Mouse (Mus musculus) layer of hippocampus, adult 18-20 months (tissue): ENCODE measurements at regions not wholly inside any gene's neighbourhood (a gene's known extent, or its start where the extent isn't known, plus 50 kb on each side); places are given as distances from the start of the nearest gene placed in this dataset.
A peak's percentile ranks its signal among the peaks of the same experiment; 100 is the strongest.

Experiments
- DNase-seq, 2 experiments: peaks; one replicate each; pipeline ENCODE4 v3.0.0; 2022; ENCODE audit warnings: low spot score in 2 of 2

DNA sequence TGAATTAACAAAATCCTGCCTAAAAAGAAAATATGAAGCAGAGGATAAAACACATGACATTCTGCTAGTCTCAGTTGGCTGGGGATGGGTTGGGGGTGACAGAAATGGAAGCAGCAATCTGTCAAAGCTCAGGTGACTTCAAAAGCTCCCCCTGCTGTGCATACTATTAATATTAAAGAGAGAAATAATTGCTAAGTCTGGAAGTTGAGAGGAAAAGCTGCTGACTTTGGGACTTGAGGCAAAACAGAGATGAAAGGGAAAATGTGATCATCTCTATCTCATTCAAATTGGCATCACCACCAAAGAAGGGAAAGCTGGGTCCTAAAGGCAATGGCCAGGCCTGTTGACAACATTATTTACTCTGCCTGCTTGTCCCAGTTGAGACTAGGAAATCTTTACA is 90.8 kb downstream of the Rpe65 start:
- DNase-seq, result no peak

DNA sequence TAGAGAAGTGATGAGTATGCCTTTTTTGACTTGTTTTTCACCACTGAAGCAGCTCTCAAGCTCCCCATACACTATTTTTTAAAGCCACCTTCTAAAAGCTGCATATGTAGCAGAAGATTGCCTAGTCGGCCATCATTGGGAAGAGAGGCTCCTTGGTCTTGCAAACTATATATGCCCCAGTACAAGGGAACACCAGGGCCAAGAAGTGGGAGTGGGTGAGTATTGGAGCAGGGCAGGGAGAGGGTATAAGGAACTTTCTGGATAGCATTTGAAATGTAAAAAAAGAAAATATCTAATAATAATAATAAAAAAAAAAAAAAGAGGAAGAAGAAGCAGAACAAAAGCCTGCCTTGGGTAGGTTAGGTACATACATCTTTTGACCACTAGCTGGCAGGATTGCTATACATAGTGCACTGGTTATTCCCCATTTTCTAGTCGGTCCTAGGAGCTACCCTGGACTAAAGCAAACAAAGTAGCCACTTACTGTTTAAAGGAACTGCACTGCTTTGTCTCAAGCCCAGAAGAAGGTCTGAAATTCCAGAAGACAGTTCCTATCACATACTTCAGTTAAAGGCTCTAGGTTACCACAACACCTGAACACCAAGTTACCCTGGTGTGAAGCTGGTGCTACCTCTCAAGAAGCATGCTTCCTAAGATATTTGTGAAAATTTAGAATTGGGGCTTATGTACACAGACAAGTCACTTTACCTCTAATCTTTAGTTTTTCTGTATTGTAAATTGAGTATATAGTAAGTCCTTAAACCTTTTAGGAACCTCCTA is 114.9 kb upstream of the Wls start:
- DNase-seq, result peak in 1 of 2 experiments; percentile 42

DNA sequence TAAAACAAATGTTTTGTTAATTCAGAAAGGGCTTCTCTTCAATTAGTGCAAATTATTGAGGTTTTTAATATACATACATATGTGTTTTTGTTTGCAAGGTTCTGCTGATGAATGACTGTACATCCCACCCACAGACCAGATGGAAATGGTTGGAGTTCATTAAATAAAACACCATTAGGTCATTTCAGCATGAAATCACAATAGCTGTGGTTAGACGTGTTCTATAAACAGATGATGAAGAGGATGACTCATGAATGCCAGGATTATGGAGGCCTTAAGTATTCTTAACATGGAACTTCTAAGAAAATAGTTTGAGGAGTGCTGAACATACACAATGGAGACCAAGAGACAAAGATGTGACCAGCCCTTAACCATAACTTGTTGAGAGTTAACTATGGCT is 107.3 kb upstream of the Wls start:
- DNase-seq, result no peak

DNA sequence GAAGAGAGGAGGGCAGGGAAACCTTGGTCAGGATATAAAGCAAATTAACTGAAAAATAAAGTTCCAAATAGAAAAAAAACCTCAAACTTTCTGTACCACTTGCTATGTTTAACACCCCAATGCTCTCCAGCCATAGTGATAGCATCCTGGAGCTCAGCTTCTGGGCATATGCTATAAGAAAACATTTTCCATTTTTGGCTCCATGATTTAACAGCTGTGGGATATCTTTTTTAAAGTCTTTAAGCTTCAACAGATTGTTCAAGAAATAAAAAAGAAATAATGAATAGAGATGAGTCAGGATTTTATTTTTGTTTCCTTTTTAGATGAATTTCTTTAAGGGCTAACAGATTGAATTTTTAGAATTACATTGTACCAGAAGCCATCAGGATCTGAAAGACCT is 106.3 kb upstream of the Wls start:
- DNase-seq, result peak in 1 of 2 experiments; percentile 25

DNA sequence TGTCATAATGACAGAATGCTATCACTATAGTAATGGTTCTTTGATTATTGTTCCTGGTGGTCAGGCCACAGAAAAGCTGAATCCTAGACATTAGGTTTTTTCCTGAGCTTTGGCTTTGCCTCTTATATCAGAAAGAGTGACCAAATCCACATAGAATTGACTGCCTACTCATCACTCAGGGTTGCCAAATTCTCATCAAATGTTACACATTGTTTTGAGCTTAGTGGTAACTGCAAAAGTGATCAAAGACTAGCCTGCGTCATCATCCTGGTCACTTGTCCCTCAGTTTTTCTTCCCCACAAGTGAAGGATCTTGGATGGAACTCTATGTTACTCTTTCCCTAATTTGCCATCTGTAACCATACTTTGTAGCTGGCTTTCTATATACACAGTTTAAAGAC is 104.9 kb upstream of the Wls start:
- no peak for DNase-seq

DNA sequence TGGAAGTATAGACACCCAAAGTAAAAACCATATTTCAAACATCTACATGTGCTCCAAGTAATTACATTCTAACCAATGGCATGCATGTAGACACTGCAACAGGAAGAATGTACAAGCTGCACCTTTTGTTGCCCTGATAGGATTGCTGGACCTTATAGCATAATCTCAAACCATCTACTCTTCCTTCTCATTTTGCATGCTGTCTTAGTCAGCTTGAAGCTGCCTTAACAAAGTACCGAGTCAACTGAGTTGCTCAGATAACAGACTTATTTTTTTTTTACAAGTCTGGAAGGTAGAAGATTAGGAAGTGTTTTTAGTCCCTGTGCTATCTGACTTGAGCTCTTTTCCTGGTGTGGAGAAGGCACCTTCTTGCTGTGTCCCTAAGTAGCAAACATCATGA is 103.4 kb upstream of the Wls start:
- DNase-seq, result no peak

DNA sequence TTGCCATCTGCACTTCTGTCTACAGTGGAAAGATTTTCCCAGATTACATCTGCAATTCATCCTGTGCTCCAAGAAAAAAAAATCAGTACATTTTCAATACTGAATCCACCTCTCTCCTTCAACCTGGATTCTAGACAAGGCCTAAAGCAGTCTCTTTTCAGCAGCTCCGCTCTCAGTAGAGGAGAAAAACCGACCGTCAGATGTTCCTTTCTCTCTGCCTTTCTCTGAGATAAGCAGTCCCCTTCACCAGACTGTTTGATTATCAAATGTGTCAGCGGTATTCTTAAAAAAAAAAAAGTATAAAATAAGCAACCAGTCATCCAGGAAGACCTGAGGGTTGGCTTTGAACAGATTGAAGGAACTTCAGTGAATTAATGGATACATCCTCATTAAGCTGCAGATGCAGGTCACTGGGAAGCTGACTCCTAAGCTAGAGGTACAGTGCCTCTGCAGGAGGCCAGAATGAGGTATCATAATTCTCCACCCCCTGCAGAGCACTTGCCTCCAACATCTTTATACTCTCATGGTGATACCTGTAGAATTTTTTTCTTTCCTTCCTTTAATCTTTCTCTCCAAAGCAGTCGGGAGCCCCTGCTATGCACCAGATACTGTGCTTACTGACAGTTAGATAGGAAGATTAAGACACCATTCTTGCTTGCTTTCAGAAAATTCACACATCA is 98.7 kb upstream of the Wls start:
- no peak for DNase-seq

DNA sequence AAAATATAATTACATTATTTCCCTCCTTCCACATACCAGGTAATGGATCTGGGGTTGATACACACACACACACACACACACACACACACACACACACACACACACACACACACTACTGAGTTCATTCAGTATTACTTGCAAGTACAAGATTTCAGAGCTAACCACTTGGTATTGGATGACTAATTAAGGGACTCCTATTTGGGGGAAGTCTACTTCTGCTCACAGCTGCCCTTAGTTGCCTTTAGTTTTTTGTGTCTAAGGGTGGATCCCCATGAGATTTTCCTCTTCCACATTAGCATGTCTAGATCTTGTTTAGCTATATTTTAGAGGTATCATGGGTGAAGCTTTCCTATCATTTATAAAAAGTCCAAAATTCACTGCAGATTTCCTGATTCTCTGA is 97.7 kb upstream of the Wls start:
- no peak for DNase-seq

DNA sequence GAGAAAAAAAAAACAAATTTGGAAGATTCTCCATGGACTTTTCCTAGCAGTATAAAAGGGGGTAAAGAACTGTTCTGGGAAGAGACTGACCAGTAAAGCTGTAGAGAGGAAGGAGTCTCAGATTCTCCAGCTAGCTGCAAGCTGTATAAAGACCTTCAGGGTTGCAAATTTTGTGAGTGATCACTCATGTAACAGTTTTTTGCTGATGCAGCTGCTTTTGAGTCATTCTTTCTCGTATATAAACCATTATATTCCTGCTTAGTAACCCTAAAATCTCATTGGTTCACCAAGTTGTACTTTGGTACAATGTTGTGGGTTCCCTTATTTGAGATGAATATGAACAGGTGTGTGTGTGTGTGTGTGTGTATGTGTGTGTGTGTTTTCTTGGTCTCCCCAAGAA is 79.7 kb upstream of the Wls start:
- no peak for DNase-seq

DNA sequence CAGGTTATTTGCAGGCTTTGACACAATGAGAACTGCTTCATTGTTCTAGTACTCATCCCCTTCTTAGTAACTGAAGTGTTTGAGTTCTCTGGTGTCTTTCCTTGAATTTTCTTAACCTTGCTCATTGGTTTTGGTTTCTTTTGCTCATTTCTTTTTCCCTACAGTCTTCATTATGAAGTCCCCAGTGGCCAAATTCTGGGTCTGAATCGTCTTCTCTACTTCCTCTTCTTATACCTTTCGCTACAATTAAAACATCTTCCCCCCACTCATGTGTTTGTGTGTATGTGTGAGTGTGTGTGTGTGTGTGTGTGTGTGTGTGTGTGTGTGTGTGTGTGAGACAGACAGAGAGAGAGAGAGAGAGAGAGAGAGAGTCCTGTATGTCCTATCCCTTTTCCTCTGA is 79.2 kb upstream of the Wls start:
- DNase-seq, result no peak

DNA sequence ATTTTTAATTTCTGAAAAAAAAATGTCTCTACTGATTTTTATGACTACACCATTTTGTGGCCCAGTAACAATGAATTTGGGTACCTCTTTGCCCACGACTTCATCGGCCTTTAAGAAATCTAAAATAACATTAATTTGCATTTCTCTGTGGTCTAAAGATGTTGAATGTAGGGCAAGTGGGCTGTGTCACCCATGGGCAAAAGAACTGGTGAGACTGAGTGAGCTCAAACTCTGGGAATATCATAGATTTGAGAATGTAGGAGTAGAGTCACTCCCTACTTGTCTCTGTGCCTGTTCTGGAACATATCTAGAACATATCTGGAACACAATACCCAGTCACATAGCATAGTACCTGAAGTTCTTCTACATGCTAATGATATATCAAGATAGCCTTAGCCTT is 78.5 kb upstream of the Wls start:
- no peak for DNase-seq

DNA sequence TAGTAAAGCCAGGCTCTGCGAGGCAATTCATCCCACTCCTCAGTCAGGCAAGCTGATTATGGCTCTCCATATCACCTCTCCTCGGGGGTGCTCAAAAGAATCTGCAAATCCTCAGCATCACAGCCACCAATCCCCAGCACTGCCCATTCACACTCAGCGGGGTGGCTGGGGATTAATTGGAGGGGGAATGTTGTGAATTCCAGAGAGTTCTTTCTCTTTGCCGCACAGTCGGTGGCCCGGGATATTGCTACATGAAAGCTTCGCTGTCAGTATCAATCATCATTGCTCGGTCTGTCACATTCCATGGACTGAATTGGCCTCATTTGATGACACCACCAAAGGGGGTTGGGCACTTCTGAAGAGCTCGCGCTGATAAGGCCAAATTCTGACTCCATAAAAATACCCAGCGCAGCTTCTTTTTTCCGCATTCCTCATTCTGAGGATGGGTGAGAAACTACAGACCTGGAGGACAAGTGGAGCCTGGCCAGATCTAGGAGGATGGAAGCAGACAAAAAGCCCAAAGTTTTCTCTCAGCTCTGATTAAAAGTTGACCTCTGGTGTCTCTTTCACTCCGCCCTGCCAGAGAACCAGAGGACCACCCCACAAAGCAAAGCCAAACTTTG is 57.1 kb upstream of the Wls start:
- DNase-seq, result no peak

DNA sequence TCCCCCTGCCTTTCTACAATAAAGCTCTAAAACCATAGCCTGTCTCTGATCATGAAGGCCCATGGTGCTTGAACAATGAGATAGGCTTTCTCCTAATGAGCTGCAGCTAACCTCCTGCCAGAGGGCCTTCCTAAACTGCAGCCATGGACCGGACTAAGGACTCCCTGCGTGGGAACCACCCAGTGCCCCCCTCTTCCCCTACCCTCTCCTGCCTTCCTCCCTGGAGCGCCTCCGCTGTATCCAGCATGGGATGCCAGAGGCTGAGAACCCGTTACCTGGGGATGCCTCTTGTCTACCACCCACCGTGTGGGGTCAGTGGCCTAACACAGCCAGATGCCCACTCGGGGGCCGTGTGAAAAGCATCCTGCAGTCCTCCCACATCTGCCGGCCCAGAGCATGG is 51.7 kb upstream of the Wls start:
- DNase-seq, result no peak
